Mouse (Mus musculus) forebrain, postnatal 0 days (tissue): ENCODE measurements at regions not wholly inside any gene's neighbourhood (a gene's known extent, or its start where the extent isn't known, plus 50 kb on each side); places are given as distances from the start of the nearest gene placed in this dataset.

Experiments
- ATAC-seq: fragments of 200-750 bp; cut with Nextera tagmentation; 2 replicates; pipeline ENCODE4 v1.8.0; 2017; ENCODE audit warnings: mild to moderate bottlenecking, moderate library complexity
- DNase-seq: peaks from one replicate; pipeline ENCODE4 v3.0.0-alpha.2; 2015
- H3K27ac ChIP-seq: fragments of 300-500 bp; sonication (generic); 2 replicates; pipeline ENCODE4 v1.5.1; 2014; ENCODE audit warnings: low read depth, mild to moderate bottlenecking, antibody characterized with exemption, low read length, moderate library complexity, mixed read lengths
- H3K27me3 ChIP-seq: fragments of 300-500 bp; sonication (generic); 2 replicates; pipeline ENCODE4 v1.6.1; 2014; ENCODE audit warnings: mild to moderate bottlenecking, low read length, mixed read lengths; ENCODE audit not compliant: insufficient read depth
- H3K36me3 ChIP-seq: fragments of 300-500 bp; sonication (generic); 2 replicates; pipeline ENCODE4 v1.6.1; 2014; ENCODE audit warnings: mild to moderate bottlenecking, moderate library complexity; ENCODE audit not compliant: insufficient read depth
- H3K4me1 ChIP-seq: fragments of 300-500 bp; sonication (generic); 2 replicates; pipeline ENCODE4 v1.6.1; 2014; ENCODE audit warnings: antibody characterized with exemption; ENCODE audit not compliant: insufficient read depth
- H3K4me2 ChIP-seq: fragments of 300-500 bp; sonication (generic); 2 replicates; pipeline ENCODE4 v1.6.1; 2014; ENCODE audit warnings: low read depth, mild to moderate bottlenecking, moderate library complexity
- H3K4me3 ChIP-seq: fragments of 300-500 bp; sonication (generic); 2 replicates; pipeline ENCODE4 v1.5.1; 2014; ENCODE audit warnings: low read depth, low read length, mixed read lengths
- H3K9ac ChIP-seq: fragments of 300-500 bp; sonication (generic); 2 replicates; pipeline ENCODE4 v1.6.1; 2014; ENCODE audit warnings: mild to moderate bottlenecking
- H3K9me3 ChIP-seq: fragments of 300-500 bp; sonication (generic); 2 replicates; pipeline ENCODE4 v1.6.1; 2016; ENCODE audit warnings: low read length
- CTCF ChIP-seq: sonication (generic); IDR thresholded peaks from 2 replicates; pipeline ENCODE4 v1.5.1; 2016; ENCODE audit warnings: antibody characterized with exemption, control low read depth, low read depth
- WGBS: fragments of 180-500 bp; shearing (Covaris S2); extraction: QIAGEN DNeasy Blood & Tissue Kit; methylation state at CpG from one replicate; pipeline ENCODE4 v1.1.7; 2014; 5-methylcytosine and 5-hydroxymethylcytosine counted together

DNA sequence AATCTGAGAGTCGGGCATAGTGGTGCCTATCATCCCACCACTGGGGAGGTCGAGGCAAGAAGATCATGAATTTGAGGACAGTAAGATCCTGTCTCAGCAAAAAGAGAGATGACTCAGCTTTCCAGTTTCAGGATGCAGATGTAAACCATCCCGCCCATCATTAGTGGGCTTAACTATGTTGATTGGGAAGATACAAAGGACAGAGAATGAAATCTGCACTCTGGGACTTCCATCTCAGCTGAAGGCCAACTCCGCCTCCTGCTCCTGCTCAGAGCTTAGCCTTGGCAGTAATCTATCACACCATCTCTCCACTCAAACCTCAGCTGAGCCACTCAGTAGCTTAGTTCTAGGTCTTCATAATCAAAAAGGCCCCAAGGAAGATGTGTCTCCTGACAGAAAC, 90.5 kb upstream of the Gadd45a start:
- H3K4me2 ChIP-seq, result no peak overlapping the region
- H3K27me3 ChIP-seq, result no peaks in the 10 kb centered on the region
- no peaks in the 10 kb centered on the region for H3K9me3 ChIP-seq
- no peak for ATAC-seq
- no peaks in the 10 kb centered on the region for H3K4me1 ChIP-seq
- no peak overlapping the region for H3K9ac ChIP-seq
- no peaks in the 10 kb centered on the region for H3K36me3 ChIP-seq
- TF ChIP-seq CTCF, result no peak
- WGBS, result 86% methylated on average over 4 of the region's 4 CpGs
- no peak overlapping the region for H3K27ac ChIP-seq
- no peak for DNase-seq
- no peak overlapping the region for H3K4me3 ChIP-seq

DNA sequence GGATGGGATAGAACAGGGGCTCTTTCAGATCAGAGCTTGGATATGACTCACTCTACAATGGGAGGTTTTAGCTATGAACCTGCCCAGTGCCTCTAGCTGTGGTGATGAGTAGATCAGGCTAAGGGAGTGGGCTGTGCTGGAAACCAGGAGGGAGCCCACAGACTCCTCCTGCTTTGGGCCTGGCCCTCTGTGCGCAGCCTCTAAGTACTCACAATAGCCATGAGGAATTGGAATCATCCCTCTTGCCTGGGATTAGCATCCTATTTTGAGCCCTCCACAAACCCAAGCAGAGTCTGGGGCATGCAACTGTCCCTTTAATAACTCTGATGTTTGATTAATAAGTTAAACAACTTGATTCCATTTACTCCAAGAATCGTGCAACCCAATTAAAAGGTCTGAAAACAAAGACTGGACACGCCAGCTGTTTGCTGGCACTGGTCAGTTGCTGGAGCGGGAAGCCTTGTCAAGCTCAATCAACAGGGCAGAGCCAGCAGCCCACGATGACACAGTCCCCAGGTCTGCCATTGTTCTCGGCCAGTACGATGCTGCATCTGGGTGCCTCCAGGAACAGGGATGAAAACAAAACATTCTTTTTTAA, 88.6 kb upstream of the Gadd45a start:
- H3K4me2 ChIP-seq, result no peak overlapping the region
- H3K27me3 ChIP-seq, result no peaks in the 10 kb centered on the region
- H3K9me3 ChIP-seq, result no peaks in the 10 kb centered on the region
- H3K36me3 ChIP-seq, result no peaks in the 10 kb centered on the region
- DNase-seq (no peak), ATAC-seq (no peak)
- TF ChIP-seq CTCF, result no peak
- no peak overlapping the region for H3K27ac ChIP-seq
- no peak overlapping the region for H3K4me3 ChIP-seq
- no peak overlapping the region for H3K9ac ChIP-seq
- H3K4me1 ChIP-seq, result no peaks in the 10 kb centered on the region
- 37% methylated on average over 7 of the region's 7 CpGs for WGBS

DNA sequence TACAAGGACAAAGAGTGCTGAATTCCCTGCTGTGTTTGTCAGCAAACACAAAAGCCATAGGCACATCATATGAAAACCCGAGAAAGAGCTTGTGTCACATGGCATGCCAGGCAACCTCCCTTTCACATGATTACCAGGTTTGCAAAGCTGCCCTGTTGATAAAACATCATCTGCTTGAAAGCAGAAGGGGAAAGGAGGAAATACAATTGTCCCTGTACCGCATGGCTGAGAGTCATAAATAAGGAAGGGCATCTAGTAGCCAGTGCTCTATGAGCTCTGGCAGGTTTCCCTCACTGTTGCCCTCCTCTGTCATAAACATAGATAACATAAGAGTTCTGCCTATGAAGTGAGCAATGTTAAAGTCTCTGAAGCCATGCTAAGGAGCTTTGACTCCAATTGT, 86.8 kb upstream of the Gadd45a start:
- H3K9ac ChIP-seq, result no peak overlapping the region
- H3K9me3 ChIP-seq, result no peaks in the 10 kb centered on the region
- no peaks in the 10 kb centered on the region for H3K27me3 ChIP-seq
- no peak overlapping the region for H3K27ac ChIP-seq
- H3K4me1 ChIP-seq, result no peaks in the 10 kb centered on the region
- H3K4me2 ChIP-seq, result no peak overlapping the region
- H3K4me3 ChIP-seq, result no peak overlapping the region
- ATAC-seq (no peak), DNase-seq (no peak)
- 50% methylated on average over 2 of the region's 2 CpGs for WGBS
- TF ChIP-seq CTCF, result no peak
- no peaks in the 10 kb centered on the region for H3K36me3 ChIP-seq

DNA sequence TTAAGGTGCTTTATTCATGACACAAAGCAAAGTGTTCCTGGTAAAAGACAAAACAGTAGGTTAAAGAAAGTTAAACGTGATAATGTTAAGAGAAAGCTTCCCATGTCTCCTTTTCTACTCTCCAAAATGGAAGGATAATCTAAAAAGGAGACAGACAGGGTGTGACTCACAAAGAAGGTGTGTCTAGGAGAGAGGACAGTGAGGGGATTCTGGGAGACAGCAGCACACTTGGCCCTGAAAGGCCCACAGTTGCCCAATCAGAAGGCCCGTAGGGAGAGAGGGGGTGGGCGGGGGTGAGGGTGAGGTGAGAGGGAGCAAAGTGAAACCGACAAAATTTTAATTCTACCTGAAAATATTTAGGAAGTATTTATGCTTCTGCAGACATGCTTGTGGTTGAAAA, 85.8 kb upstream of the Gadd45a start:
- H3K9me3 ChIP-seq, result no peaks in the 10 kb centered on the region
- no peaks in the 10 kb centered on the region for H3K27me3 ChIP-seq
- no peak for TF ChIP-seq CTCF
- no peak overlapping the region for H3K9ac ChIP-seq
- no peaks in the 10 kb centered on the region for H3K36me3 ChIP-seq
- no peaks in the 10 kb centered on the region for H3K4me1 ChIP-seq
- no peak overlapping the region for H3K4me2 ChIP-seq
- no peak overlapping the region for H3K27ac ChIP-seq
- H3K4me3 ChIP-seq, result no peak overlapping the region
- DNase-seq (no peak), ATAC-seq (no peak)
- WGBS, result 83% methylated on average over 4 of the region's 4 CpGs

DNA sequence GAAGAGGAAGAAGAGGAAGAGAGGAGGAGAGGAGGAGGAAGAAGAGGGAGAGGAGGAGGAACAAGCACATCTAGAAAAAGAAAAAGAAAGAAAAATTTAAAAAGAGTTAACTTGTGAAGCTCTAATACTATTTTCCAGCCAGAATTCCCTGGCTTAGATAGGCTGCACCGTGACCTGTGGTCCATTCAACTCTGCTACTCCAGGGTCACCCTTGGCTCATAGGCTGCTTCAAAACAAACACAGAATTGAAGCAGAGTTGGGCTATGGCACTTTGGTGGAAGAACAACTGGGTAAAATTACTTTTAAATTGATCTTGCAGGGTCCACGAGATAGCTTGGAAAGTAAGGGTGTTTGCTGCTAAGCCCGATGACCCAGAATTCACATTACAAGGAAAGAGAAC, 79.0 kb upstream of the Gadd45a start:
- H3K27me3 ChIP-seq, result no peaks in the 10 kb centered on the region
- no peak for ATAC-seq
- no peak overlapping the region for H3K4me3 ChIP-seq
- no peaks in the 10 kb centered on the region for H3K4me1 ChIP-seq
- H3K4me2 ChIP-seq, result no peak overlapping the region
- H3K36me3 ChIP-seq, result no peaks in the 10 kb centered on the region
- no peak overlapping the region for H3K9ac ChIP-seq
- 81% methylated on average over 3 of the region's 3 CpGs for WGBS
- no peak for TF ChIP-seq CTCF
- H3K27ac ChIP-seq, result no peak overlapping the region
- no peak for DNase-seq
- no peaks in the 10 kb centered on the region for H3K9me3 ChIP-seq

DNA sequence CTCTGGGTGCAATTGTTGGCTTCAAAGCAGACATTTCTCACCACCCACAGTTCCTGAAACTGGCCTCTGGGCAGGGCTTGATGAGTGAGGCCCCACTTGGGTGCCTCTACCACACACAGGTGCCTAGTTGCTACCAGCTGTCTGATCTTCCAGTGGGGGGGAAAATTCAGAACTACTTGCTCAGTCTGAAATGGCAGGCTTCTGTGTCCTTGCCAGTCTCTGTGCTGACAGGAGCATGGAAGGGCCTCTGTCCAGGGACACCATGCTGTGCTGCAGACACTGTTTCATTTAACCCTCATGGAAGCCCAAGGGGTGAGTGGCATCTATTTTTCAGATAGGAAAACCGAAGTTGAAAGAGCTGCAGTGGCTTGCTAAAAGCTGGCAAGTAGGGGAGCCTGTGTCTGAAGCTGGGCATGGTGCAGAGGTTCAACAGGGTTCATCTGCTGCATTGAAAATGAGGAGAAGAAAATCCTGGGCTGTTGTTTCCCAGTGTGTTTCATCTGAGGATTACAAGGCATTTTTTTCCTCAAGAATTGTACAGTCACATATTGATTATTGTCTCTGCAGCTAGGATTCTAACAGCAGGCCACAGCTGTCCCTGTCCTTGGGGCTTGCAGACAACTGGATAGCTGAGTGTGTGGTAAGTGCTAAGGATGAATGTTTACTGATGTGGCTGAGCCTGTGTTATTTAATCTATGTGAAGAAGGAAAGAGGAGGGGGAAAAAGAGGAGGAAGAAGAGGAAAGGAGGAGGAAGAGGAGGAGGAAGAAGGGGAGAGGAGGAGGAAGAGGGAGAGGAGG, 78.4 kb upstream of the Gadd45a start:
- no peaks in the 10 kb centered on the region for H3K36me3 ChIP-seq
- H3K4me3 ChIP-seq, result no peak overlapping the region
- no peak for DNase-seq
- H3K9ac ChIP-seq, result no peak overlapping the region
- no peaks in the 10 kb centered on the region for H3K4me1 ChIP-seq
- 10% methylated on average over 1 of the region's 1 CpGs for WGBS
- no peak overlapping the region for H3K4me2 ChIP-seq
- ATAC-seq, result no peak
- no peaks in the 10 kb centered on the region for H3K9me3 ChIP-seq
- H3K27me3 ChIP-seq, result no peaks in the 10 kb centered on the region
- TF ChIP-seq CTCF, result no peak
- H3K27ac ChIP-seq, result no peak overlapping the region

DNA sequence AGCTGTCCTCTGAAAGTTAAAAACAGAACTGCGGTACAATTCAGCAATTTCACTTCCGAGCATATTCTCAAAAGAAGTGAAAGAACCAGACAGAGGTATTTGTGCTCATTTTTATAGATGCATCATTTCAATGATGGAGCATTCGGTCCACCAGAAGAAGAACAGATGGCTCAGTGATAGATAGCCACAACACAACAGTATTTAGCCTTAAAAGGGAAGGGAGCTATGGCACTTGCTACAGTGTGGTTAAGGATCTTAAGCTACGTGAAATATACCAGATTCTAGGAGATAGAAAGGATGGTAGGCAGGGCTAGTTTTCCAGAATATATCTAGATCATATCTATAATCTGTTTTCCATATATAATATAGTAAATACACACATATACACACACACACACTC, 77.5 kb upstream of the Gadd45a start:
- 64% methylated on average over 4 of the region's 4 CpGs for WGBS
- ATAC-seq (peak; percentile 74), DNase-seq (peak; percentile 17)
- H3K27ac ChIP-seq, result no peak overlapping the region
- H3K4me1 ChIP-seq, result no peaks in the 10 kb centered on the region
- TF ChIP-seq CTCF, result no peak
- no peak overlapping the region for H3K4me2 ChIP-seq
- H3K4me3 ChIP-seq, result no peak overlapping the region
- no peaks in the 10 kb centered on the region for H3K36me3 ChIP-seq
- no peak overlapping the region for H3K9ac ChIP-seq
- H3K27me3 ChIP-seq, result no peaks in the 10 kb centered on the region
- no peaks in the 10 kb centered on the region for H3K9me3 ChIP-seq
